Mouse (Mus musculus) layer of hippocampus, adult 2 months (tissue): ENCODE results near the gene Klhl2. TPM values are rescaled to one million over a fixed set of nuclear protein-coding genes. Genes with fewer than 3 reads are reported as not detected.

Source experiments
- DNase-seq, 2 experiments: peaks; one replicate each; pipeline ENCODE4 v3.0.0; 2022; ENCODE audit warnings: low spot score in 2 of 2
- H3K27ac ChIP-seq: fragments of 200-600 bp; 2 replicates; pipeline ENCODE4 v1.8.1; 2022
- H3K4me3 ChIP-seq: fragments of 200-600 bp; 2 replicates; pipeline ENCODE4 v1.8.1; 2022; ENCODE audit warnings: mild to moderate bottlenecking
- CTCF ChIP-seq: fragments of 200-600 bp; conservative IDR thresholded peaks from 2 replicates; pipeline ENCODE4 v1.8.1; 2022; ENCODE audit warnings: antibody characterized with exemption, mild to moderate bottlenecking, moderate library complexity
- long read RNA-seq, 2 experiments: library from polyadenylated mRNA; stranded (forward); transcript quantifications; one replicate each; pipeline ENCODE4 v2.0.0; 2021; ENCODE audit warnings: borderline mapping rate in 2 of 2
- total RNA-seq, 2 experiments: library from RNA; stranded (reverse); gene quantifications; 2 replicates each; pipeline ENCODE4 v1.2.3; 2021

The Klhl2 gene
- 100 to 1,000 TPM; 303 to 323 TPM for total RNA-seq
- long read RNA-seq, experiment 1, transcript Klhl2-201 (15 exons, 3,412 nt), result major isoform, 324 of 396 reads
- long read RNA-seq, experiment 1, partial matches to known transcripts, result 17 of 396 reads
- long read RNA-seq, experiment 1, other reads (novel, unspliced or antisense), result 55 of 396 reads
- long read RNA-seq, experiment 2, transcript Klhl2-201 (15 exons, 3,412 nt), result major isoform, 450 of 542 reads
- long read RNA-seq, experiment 2, partial matches to known transcripts, result 19 of 542 reads
- long read RNA-seq, experiment 2, other reads (novel, unspliced or antisense), result 73 of 542 reads

- no peak for TF ChIP-seq CTCF
These were observed at the start of gene Klhl2 for GRCm38 (mm10) chr8:64849897-64850541. TSS of gene Klhl2 (minus strand) at chr8:64850017.

GRCm38 (mm10) chr8:64898710-64899109, 48.9 kb upstream of the Klhl2 start:
- DNase-seq, result no peak
- Histone ChIP-seq H3K27ac (no peak overlapping the region), H3K4me3 (no peak overlapping the region)
- no peak for TF ChIP-seq CTCF

More at GRCm38 (mm10) chr8:64849897-64850541, at the start of gene Klhl2:
- DNase-seq, result peak; percentile 65 to 75
- peak within 1 kb of the TSS; percentile 98 for H3K4me3 ChIP-seq
- peak within 1 kb of the TSS; percentile 99 for H3K27ac ChIP-seq

GRCm38 (mm10) chr8:64896731-64897130, 46.9 kb upstream of the Klhl2 start:
- no peak overlapping the region for H3K27ac ChIP-seq
- TF ChIP-seq CTCF, result no peak
- no peak overlapping the region for H3K4me3 ChIP-seq
- peak in 1 of 2 experiments; percentile 16 for DNase-seq

GRCm38 (mm10) chr8:64880619-64881200, 30.9 kb upstream of the Klhl2 start:
- TF ChIP-seq CTCF, result no peak
- H3K4me3 ChIP-seq, result peak overlapping the region; percentile 36
- DNase-seq, result peak in 1 of 2 experiments; percentile 14
- H3K27ac ChIP-seq, result peak overlapping the region; percentile 71

- Histone ChIP-seq H3K27ac (no peak overlapping the region), H3K4me3 (no peak overlapping the region)
- TF ChIP-seq CTCF, result no peak
- no peak for DNase-seq
These were observed 28.0 kb upstream of the Klhl2 start for GRCm38 (mm10) chr8:64877630-64878312.

- peak; percentile 37 to 46 for DNase-seq
- Histone ChIP-seq H3K27ac (peak overlapping the region; percentile 74), H3K4me3 (no peak overlapping the region)
- no peak for TF ChIP-seq CTCF
These were observed 21.8 kb upstream of the Klhl2 start for GRCm38 (mm10) chr8:64871469-64872165.

GRCm38 (mm10) chr8:64870218-64870617, 20.4 kb upstream of the Klhl2 start:
- Histone ChIP-seq H3K27ac (no peak overlapping the region), H3K4me3 (no peak overlapping the region)
- no peak for DNase-seq
- TF ChIP-seq CTCF, result no peak

GRCm38 (mm10) chr8:64849091-64849896, 523 bp downstream of the Klhl2 start:
- peak overlapping the region; percentile 83 for H3K27ac ChIP-seq
- peak overlapping the region; percentile 80 for H3K4me3 ChIP-seq
- no peak for DNase-seq
- TF ChIP-seq CTCF, result peak; percentile 26; the same call in 1 of the 2 replicates

- peak overlapping the region; percentile 83 for H3K27ac ChIP-seq
- peak overlapping the region; percentile 80 for H3K4me3 ChIP-seq
- DNase-seq, result no peak
- no peak for TF ChIP-seq CTCF
These were observed 1.5 kb downstream of the Klhl2 start for GRCm38 (mm10) chr8:64848245-64848785.

- H3K27ac ChIP-seq, result peak overlapping the region; percentile 83
- no peak for TF ChIP-seq CTCF
- peak overlapping the region; percentile 80 for H3K4me3 ChIP-seq
- DNase-seq, result no peak
These were observed 2.2 kb downstream of the Klhl2 start for GRCm38 (mm10) chr8:64847650-64848049.

- Histone ChIP-seq H3K27ac (peak overlapping the region; percentile 83), H3K4me3 (peak overlapping the region; percentile 80)
- no peak for TF ChIP-seq CTCF
- DNase-seq, result no peak
These were observed 2.6 kb downstream of the Klhl2 start for GRCm38 (mm10) chr8:64847241-64847640.
